Mouse (Mus musculus): ENCODE data around the gene Mcm10. TPM values are rescaled to one million over a fixed set of nuclear protein-coding genes. Genes with fewer than 3 reads are reported as not detected.

Mcm10 gene
- total and polyA plus RNA-seq, 3 experiments: 48.7 to 118 (median 97.5) TPM

GRCm38 (mm10) chr2:5016922-5017321 lies 4.3 kb upstream of the Mcm10 start:
- H3K4me1 ChIP-seq (ENCODE audit: insufficient read depth, low read depth, low read length): peaks cover 18% of the 10 kb centered on the region
- ATAC-seq (ENCODE audit: extremely low read depth, insufficient number of reproducible peaks, low FRiP score, poor library complexity, severe bottlenecking): no peak
- H3K36me3 ChIP-seq (replicated peaks): peaks cover 42% of the 10 kb centered on the region
- DNase-seq (ENCODE audit: low spot score): no peak
- H3K4me3 ChIP-seq (ENCODE audit: low read depth, low read length): no peak overlapping the region
- H3K27me3 ChIP-seq (ENCODE audit: insufficient read depth, low read length): no peaks in the 10 kb centered on the region
- no peaks in the 10 kb centered on the region for H3K9me3 ChIP-seq (replicated peaks)
- TF ChIP-seq GATA1 (IDR thresholded peaks at IDR 0.05; ENCODE audit: borderline replicate concordance, low read length) (no peak), CTCF (IDR thresholded peaks at IDR 0.05; ENCODE audit: low read depth, low read length) (no peak), TAL1 (conservative IDR thresholded peaks at IDR 0.05; ENCODE audit: low read depth, low read length) (no peak), GATA2 (IDR thresholded peaks at IDR 0.05; ENCODE audit: borderline replicate concordance, low read depth, low read length) (no peak), POLR2AphosphoS5 (IDR thresholded peaks at IDR 0.05; ENCODE audit: insufficient replicate concordance, low read depth, low read length) (no peak)

- DNase-seq (ENCODE audit: low spot score) (no peak), ATAC-seq (ENCODE audit: extremely low read depth, insufficient number of reproducible peaks, low FRiP score, poor library complexity, severe bottlenecking) (no peak)
- no peak overlapping the region for H3K4me3 ChIP-seq (ENCODE audit: low read depth, low read length)
- H3K36me3 ChIP-seq (replicated peaks): peaks cover 37% of the 10 kb centered on the region
- no peaks in the 10 kb centered on the region for H3K9me3 ChIP-seq (replicated peaks)
- TF ChIP-seq CTCF (IDR thresholded peaks at IDR 0.05; ENCODE audit: low read depth, low read length): no peak
- no peak for TF ChIP-seq GATA1 (IDR thresholded peaks at IDR 0.05; ENCODE audit: borderline replicate concordance, low read length)
- TF ChIP-seq TAL1 (conservative IDR thresholded peaks at IDR 0.05; ENCODE audit: low read depth, low read length): no peak
- no peak for TF ChIP-seq POLR2AphosphoS5 (IDR thresholded peaks at IDR 0.05; ENCODE audit: insufficient replicate concordance, low read depth, low read length)
- TF ChIP-seq GATA2 (IDR thresholded peaks at IDR 0.05; ENCODE audit: borderline replicate concordance, low read depth, low read length): no peak
- peaks cover 29% of the 10 kb centered on the region for H3K4me1 ChIP-seq (ENCODE audit: insufficient read depth, low read depth, low read length)
- H3K27me3 ChIP-seq (ENCODE audit: insufficient read depth, low read length): no peaks in the 10 kb centered on the region
Observed at GRCm38 (mm10) chr2:5015527-5015926, 2.9 kb upstream of the Mcm10 start.

- TF ChIP-seq POLR2AphosphoS5 (IDR thresholded peaks at IDR 0.05; ENCODE audit: insufficient replicate concordance, low read depth, low read length) (no peak), GATA1 (IDR thresholded peaks at IDR 0.05; ENCODE audit: borderline replicate concordance, low read length) (no peak), TAL1 (conservative IDR thresholded peaks at IDR 0.05; ENCODE audit: low read depth, low read length) (no peak), CTCF (IDR thresholded peaks at IDR 0.05; ENCODE audit: low read depth, low read length) (no peak), GATA2 (IDR thresholded peaks at IDR 0.05; ENCODE audit: borderline replicate concordance, low read depth, low read length) (no peak)
- Histone ChIP-seq H3K9me3 (replicated peaks) (no peaks in the 10 kb centered on the region), H3K4me1 (ENCODE audit: insufficient read depth, low read depth, low read length) (peaks cover 31% of the 10 kb centered on the region), H3K4me3 (ENCODE audit: low read depth, low read length) (no peak overlapping the region), H3K36me3 (replicated peaks) (peaks cover 35% of the 10 kb centered on the region), H3K27me3 (ENCODE audit: insufficient read depth, low read length) (no peaks in the 10 kb centered on the region)
- DNase-seq (ENCODE audit: low spot score): no peak
- ATAC-seq (ENCODE audit: extremely low read depth, insufficient number of reproducible peaks, low FRiP score, poor library complexity, severe bottlenecking): no peak
Observed at GRCm38 (mm10) chr2:5014616-5015015, 2.0 kb upstream of the Mcm10 start.

GRCm38 (mm10) chr2:5011898-5012490 lies 597 bp downstream of the Mcm10 start:
- DNase-seq (ENCODE audit: low spot score) (no peak), ATAC-seq (ENCODE audit: extremely low read depth, insufficient number of reproducible peaks, low FRiP score, poor library complexity, severe bottlenecking) (no peak)
- Histone ChIP-seq H3K4me3 (ENCODE audit: low read depth, low read length) (peak overlapping the region; percentile 81), H3K9me3 (replicated peaks) (no peaks in the 10 kb centered on the region), H3K36me3 (replicated peaks) (peaks cover 45% of the 10 kb centered on the region), H3K4me1 (ENCODE audit: insufficient read depth, low read depth, low read length) (peaks cover 44% of the 10 kb centered on the region), H3K27me3 (ENCODE audit: insufficient read depth, low read length) (no peaks in the 10 kb centered on the region)
- TF ChIP-seq GATA2 (IDR thresholded peaks at IDR 0.05; ENCODE audit: borderline replicate concordance, low read depth, low read length): no peak
- no peak for TF ChIP-seq CTCF (IDR thresholded peaks at IDR 0.05; ENCODE audit: low read depth, low read length)
- no peak for TF ChIP-seq POLR2AphosphoS5 (IDR thresholded peaks at IDR 0.05; ENCODE audit: insufficient replicate concordance, low read depth, low read length)
- TF ChIP-seq TAL1 (conservative IDR thresholded peaks at IDR 0.05; ENCODE audit: low read depth, low read length): no peak
- no peak for TF ChIP-seq GATA1 (IDR thresholded peaks at IDR 0.05; ENCODE audit: borderline replicate concordance, low read length)

- Histone ChIP-seq H3K4me1 (ENCODE audit: insufficient read depth, low read depth, low read length) (peaks cover 36% of the 10 kb centered on the region), H3K9me3 (replicated peaks) (no peaks in the 10 kb centered on the region), H3K27me3 (ENCODE audit: insufficient read depth, low read length) (no peaks in the 10 kb centered on the region), H3K4me3 (ENCODE audit: low read depth, low read length) (no peak overlapping the region), H3K36me3 (replicated peaks) (peaks cover 87% of the 10 kb centered on the region)
- DNase-seq (ENCODE audit: low spot score) (no peak), ATAC-seq (ENCODE audit: extremely low read depth, insufficient number of reproducible peaks, low FRiP score, poor library complexity, severe bottlenecking) (no peak)
- TF ChIP-seq GATA2 (IDR thresholded peaks at IDR 0.05; ENCODE audit: borderline replicate concordance, low read depth, low read length) (no peak), POLR2AphosphoS5 (IDR thresholded peaks at IDR 0.05; ENCODE audit: insufficient replicate concordance, low read depth, low read length) (no peak), TAL1 (conservative IDR thresholded peaks at IDR 0.05; ENCODE audit: low read depth, low read length) (no peak), GATA1 (IDR thresholded peaks at IDR 0.05; ENCODE audit: borderline replicate concordance, low read length) (no peak), CTCF (IDR thresholded peaks at IDR 0.05; ENCODE audit: low read depth, low read length) (no peak)
Observed at GRCm38 (mm10) chr2:5007107-5007506, 5.5 kb downstream of the Mcm10 start.

- H3K4me3 ChIP-seq (ENCODE audit: low read depth, low read length): no peak overlapping the region
- H3K36me3 ChIP-seq (replicated peaks): peaks cover 98% of the 10 kb centered on the region
- ATAC-seq (ENCODE audit: extremely low read depth, insufficient number of reproducible peaks, low FRiP score, poor library complexity, severe bottlenecking) (no peak), DNase-seq (ENCODE audit: low spot score) (no peak)
- peaks cover 16% of the 10 kb centered on the region; the same call in 1 of the 2 replicates for H3K4me1 ChIP-seq (ENCODE audit: insufficient read depth, low read depth, low read length)
- H3K27me3 ChIP-seq (ENCODE audit: insufficient read depth, low read length): no peaks in the 10 kb centered on the region
- TF ChIP-seq TAL1 (conservative IDR thresholded peaks at IDR 0.05; ENCODE audit: low read depth, low read length) (no peak), POLR2AphosphoS5 (IDR thresholded peaks at IDR 0.05; ENCODE audit: insufficient replicate concordance, low read depth, low read length) (no peak), GATA2 (IDR thresholded peaks at IDR 0.05; ENCODE audit: borderline replicate concordance, low read depth, low read length) (no peak), GATA1 (IDR thresholded peaks at IDR 0.05; ENCODE audit: borderline replicate concordance, low read length) (no peak), CTCF (IDR thresholded peaks at IDR 0.05; ENCODE audit: low read depth, low read length) (no peak)
- H3K9me3 ChIP-seq (replicated peaks): no peaks in the 10 kb centered on the region
Observed at GRCm38 (mm10) chr2:5001266-5001665, 11.3 kb downstream of the Mcm10 start.

Measured in G1E (cell line).